Mouse (Mus musculus) olfactory bulb, adult 2 months (tissue): ENCODE results near the gene Zfp968. TPM values are rescaled to one million over a fixed set of nuclear protein-coding genes. Genes with fewer than 3 reads are reported as not detected.
"Not testable (repeated sequence)": the region's sequence is repeated elsewhere in the genome, so short reads cannot be mapped to it uniquely, and the experiment has no call there.

Experiments
- H3K27ac ChIP-seq: fragments of 200-500 bp; 2 replicates; pipeline ENCODE4 v1.5.1; 2012; ENCODE audit warnings: low read depth, low read length; ENCODE audit not compliant: insufficient read depth
- H3K4me1 ChIP-seq: fragments of 200-500 bp; 2 replicates; pipeline ENCODE4 v1.6.1; 2012; ENCODE audit warnings: low read length; ENCODE audit not compliant: control insufficient read depth, insufficient read depth
- H3K4me3 ChIP-seq: fragments of 200-500 bp; 2 replicates; pipeline ENCODE4 v1.5.1; 2012; ENCODE audit warnings: mild to moderate bottlenecking, low read depth, low read length, moderate library complexity; ENCODE audit not compliant: insufficient read depth
- WGBS: fragments of 180-500 bp; shearing (Covaris S2); methylation state at CpG from one replicate; pipeline ENCODE4 v1.1.7; 2018; 5-methylcytosine and 5-hydroxymethylcytosine counted together
- polyA plus RNA-seq: library from polyadenylated mRNA; stranded (reverse); fragments of >200 nt; gene quantifications from 2 replicates; pipeline ENCODE4 v1.2.4, GENCODE M21; 2012; ENCODE audit warnings: low replicate concordance; ENCODE audit not compliant: missing spikeins, insufficient read depth, insufficient read length

Gene Zfp968
- not detected in 2 replicates for polyA plus RNA-seq

DNA sequence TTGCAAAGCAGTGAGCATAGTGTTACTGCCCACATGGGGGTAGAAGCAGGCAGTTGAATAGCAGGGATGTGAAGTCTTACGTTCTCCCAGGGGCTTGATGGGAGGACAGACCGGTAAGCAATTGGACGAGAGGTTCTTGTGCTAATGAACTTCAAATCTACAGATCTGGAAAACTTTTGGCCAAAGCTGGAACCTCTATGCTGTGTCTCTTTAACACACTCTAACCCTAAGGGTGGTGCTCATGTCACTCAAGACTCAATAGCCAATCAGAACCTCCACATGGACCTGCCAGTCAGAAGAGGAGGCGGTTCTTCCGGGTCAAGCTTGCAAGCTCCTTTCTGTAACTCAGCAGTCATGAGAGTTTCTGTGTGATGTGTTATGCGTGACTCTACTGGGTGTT is at the start of gene Zfp968:
Zfp968 (plus strand) TSS at position 301 of the 400 bp plus-strand sequence.
- H3K4me3 ChIP-seq, H3K4me1 ChIP-seq, H3K27ac ChIP-seq: not testable (repeated sequence)
- no CpG with 5 or more reads among the region's 6 CpGs for WGBS

DNA sequence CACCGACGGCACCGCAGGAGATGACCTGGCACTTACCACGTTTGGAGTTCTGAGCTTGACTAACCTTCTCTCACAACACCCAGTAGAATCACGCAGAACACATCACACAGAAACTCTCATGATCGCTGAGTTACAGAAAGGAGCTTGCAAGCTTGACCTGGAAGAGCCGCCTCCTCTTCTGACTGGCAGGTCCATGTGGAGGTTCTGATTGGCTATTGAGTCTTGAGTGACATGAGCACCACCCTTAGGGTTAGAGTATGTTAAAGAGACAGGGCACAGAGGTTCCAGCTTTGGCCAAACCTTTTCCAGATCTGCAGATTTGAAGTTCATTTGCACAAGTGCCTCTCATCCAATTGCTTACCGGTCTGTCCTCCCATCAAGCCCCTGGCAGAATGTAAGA is 34.1 kb upstream of the Zfp968 start, which contains the start of gene Gm4631:
Gm4631 (minus strand) TSS at position 101 of the 400 bp plus-strand sequence.
- H3K4me1 ChIP-seq, H3K27ac ChIP-seq, H3K4me3 ChIP-seq: not testable (repeated sequence)
- WGBS = no CpG with 5 or more reads among the region's 8 CpGs

Other genes with a start within 250 kb of the Zfp968 start
- not detected in 2 replicates for gene Gm14399, start 230.4 kb upstream of the Zfp968 start, polyA plus RNA-seq
- gene Gm14443, start 196.6 kb upstream of the Zfp968 start, polyA plus RNA-seq = not detected in 2 replicates
- not detected in 2 replicates for gene Gm14391, start 165.5 kb upstream of the Zfp968 start, polyA plus RNA-seq
- gene Gm14440, start 97.3 kb upstream of the Zfp968 start, polyA plus RNA-seq = not detected in 2 replicates
- 89.6 TPM in 1 of 2 replicates, not detected in the other for gene Gm4631, start 34.2 kb upstream of the Zfp968 start, polyA plus RNA-seq
- not detected in 2 replicates for gene Gm4724, start 63.4 kb downstream of the Zfp968 start, polyA plus RNA-seq
- gene Zfp965, start 97.5 kb downstream of the Zfp968 start, polyA plus RNA-seq = not detected in 2 replicates